Mouse (Mus musculus) monocyte, adult 5-6 weeks (primary cell): ENCODE data around the gene Scaf11. TPM values are rescaled to one million over a fixed set of nuclear protein-coding genes. Genes with fewer than 3 reads are reported as not detected.

ENCODE experiments used
- total RNA-seq: library from RNA; stranded (forward); fragments of 200-1000, 200-491, 200-594 nt; gene quantifications from 3 replicates; pipeline ENCODE4 v1.2.3, GENCODE M21; 2017

The Scaf11 gene
- total RNA-seq, 1 experiment from 2014 or later: 118 TPM

Other genes with a start within 250 kb of the Scaf11 start
- gene Arid2, start 173.3 kb downstream of the Scaf11 start, total RNA-seq: 19.6 to 44.6 TPM (median 31.3 TPM) in 3 replicates
- gene Slc38a1, start 182.1 kb upstream of the Scaf11 start, total RNA-seq: 60.2 to 115 TPM (median 76.1 TPM) in 3 replicates
- gene Slc38a2, start 238.9 kb upstream of the Scaf11 start, total RNA-seq: 65.4 to 124 TPM (median 68.3 TPM) in 3 replicates